Mouse (Mus musculus) thymus, adult 2 months (tissue): ENCODE measurements at regions not wholly inside any gene's neighbourhood (a gene's known extent, or its start where the extent isn't known, plus 50 kb on each side); places are given as distances from the start of the nearest gene placed in this dataset.

Source experiments
- CTCF ChIP-seq: fragments of 200-500 bp; IDR thresholded peaks from 2 replicates; pipeline ENCODE4 v1.5.1; 2012; ENCODE audit warnings: mild to moderate bottlenecking, control low read depth, low read length, moderate library complexity, borderline replicate concordance; ENCODE audit not compliant: control insufficient read depth, poor library complexity, insufficient read depth; ENCODE audit errors: extremely low read depth
- POLR2A ChIP-seq: fragments of 200-500 bp; IDR thresholded peaks from 2 replicates; pipeline ENCODE4 v1.6.1; 2012; ENCODE audit warnings: mild to moderate bottlenecking, low read length, control low read depth, moderate library complexity; ENCODE audit not compliant: control insufficient read depth, poor library complexity, insufficient read depth; ENCODE audit errors: extremely low read depth

DNA sequence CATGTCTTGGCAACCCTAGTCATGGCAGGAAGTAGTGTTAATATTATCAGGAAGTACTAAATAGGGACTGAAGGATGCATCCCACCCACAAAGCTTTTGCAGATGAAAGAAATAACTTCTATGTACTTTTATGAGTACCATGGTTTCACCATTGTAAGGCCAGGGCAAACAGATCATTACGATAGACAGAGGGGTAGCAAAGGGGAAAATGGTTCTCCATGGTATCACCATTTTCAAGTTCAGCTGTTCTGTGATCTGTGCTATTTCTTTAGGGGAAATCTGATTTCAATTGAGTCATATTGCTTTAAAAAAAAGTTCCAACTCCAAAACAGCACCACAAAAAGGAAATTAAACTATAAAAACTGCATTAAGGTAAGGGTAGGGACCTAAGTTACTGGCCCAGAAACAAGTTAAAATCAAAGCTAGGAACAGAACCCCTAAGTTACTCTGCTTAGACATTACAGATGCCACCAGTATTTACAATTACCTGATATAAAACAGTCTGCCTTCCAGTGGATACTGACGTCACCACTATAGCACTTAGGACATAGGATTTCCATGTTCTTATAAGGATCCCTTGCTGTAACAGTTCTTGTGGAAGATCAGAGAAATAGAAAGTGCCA is 610.4 kb downstream of the Bcl11a start:
- no peak for TF ChIP-seq POLR2A
- TF ChIP-seq CTCF: no peak
